Mouse (Mus musculus) cortical plate, adult 2 months (tissue): ENCODE results near the gene Prkce.

Experiments
- CTCF ChIP-seq: fragments of 200-500 bp; IDR thresholded peaks from 2 replicates; pipeline ENCODE4 v1.5.1; 2011; ENCODE audit warnings: mild to moderate bottlenecking, control low read depth, low read length; ENCODE audit not compliant: insufficient read depth; ENCODE audit errors: extremely low read depth
- POLR2A ChIP-seq: fragments of 200-500 bp; IDR thresholded peaks from 2 replicates; pipeline ENCODE4 v1.6.1; 2011; ENCODE audit warnings: mild to moderate bottlenecking, low read length, control low read depth; ENCODE audit not compliant: insufficient read depth; ENCODE audit errors: extremely low read depth

GRCm38 (mm10) chr17:86236861-86237763, 69.5 kb downstream of the Prkce start:
- TF ChIP-seq CTCF, result no peak
- no peak for TF ChIP-seq POLR2A
